Mouse (Mus musculus): ENCODE results near the gene Arg2. TPM values are rescaled to one million over a fixed set of nuclear protein-coding genes. Genes with fewer than 3 reads are reported as not detected.

Gene Arg2
- polyA plus RNA-seq, 1 experiment from 2014 or later = 23.3 TPM

Other genes with a start within 250 kb of the Arg2 start
- 1.0 and 1.2 TPM in 2 replicates for gene Plek2, start 223.8 kb upstream of the Arg2 start, polyA plus RNA-seq (2015; fragmentation: Nextera tagmentation; extraction: Ambion mirVana)
- 41.2 and 41.8 TPM in 2 replicates for gene Tmem229b, start 123.2 kb upstream of the Arg2 start, polyA plus RNA-seq (2015; fragmentation: Nextera tagmentation; extraction: Ambion mirVana)
- 3.2 and 4.0 TPM in 2 replicates for gene Plekhh1, start 101.6 kb upstream of the Arg2 start, polyA plus RNA-seq (2015; fragmentation: Nextera tagmentation; extraction: Ambion mirVana)
- gene Pigh, start 41.1 kb upstream of the Arg2 start, polyA plus RNA-seq (2015; fragmentation: Nextera tagmentation; extraction: Ambion mirVana) = 25.3 and 26.4 TPM in 2 replicates
- gene Vti1b, start 41.9 kb downstream of the Arg2 start, polyA plus RNA-seq (2015; fragmentation: Nextera tagmentation; extraction: Ambion mirVana) = 174 and 183 TPM in 2 replicates
- gene Rdh11, start 61.5 kb downstream of the Arg2 start, polyA plus RNA-seq (2015; fragmentation: Nextera tagmentation; extraction: Ambion mirVana) = 26.1 and 27.9 TPM in 2 replicates
- gene Rdh12, start 78.1 kb downstream of the Arg2 start, polyA plus RNA-seq (2015; fragmentation: Nextera tagmentation; extraction: Ambion mirVana) = 0.67 and 1.1 TPM in 2 replicates
- gene Zfyve26, start 165.5 kb downstream of the Arg2 start, polyA plus RNA-seq (2015; fragmentation: Nextera tagmentation; extraction: Ambion mirVana) = 9.0 and 13.0 TPM in 2 replicates
- gene Rad51b, start 166.5 kb downstream of the Arg2 start, polyA plus RNA-seq (2015; fragmentation: Nextera tagmentation; extraction: Ambion mirVana) = 3.2 and 3.3 TPM in 2 replicates

All from midbrain, embryonic 13.5 days (tissue).